Mouse (Mus musculus): ENCODE data around the gene Gm21748. TPM values are rescaled to one million over a fixed set of nuclear protein-coding genes. Genes with fewer than 3 reads are reported as not detected.
"Not testable (repeated sequence)": the region's sequence is repeated elsewhere in the genome, so short reads cannot be mapped to it uniquely, and the experiment has no call there.

Gene Gm21748
- not detected in 2 replicates for polyA plus RNA-seq (2015; fragmentation: Nextera tagmentation; extraction: Ambion mirVana)

DNA sequence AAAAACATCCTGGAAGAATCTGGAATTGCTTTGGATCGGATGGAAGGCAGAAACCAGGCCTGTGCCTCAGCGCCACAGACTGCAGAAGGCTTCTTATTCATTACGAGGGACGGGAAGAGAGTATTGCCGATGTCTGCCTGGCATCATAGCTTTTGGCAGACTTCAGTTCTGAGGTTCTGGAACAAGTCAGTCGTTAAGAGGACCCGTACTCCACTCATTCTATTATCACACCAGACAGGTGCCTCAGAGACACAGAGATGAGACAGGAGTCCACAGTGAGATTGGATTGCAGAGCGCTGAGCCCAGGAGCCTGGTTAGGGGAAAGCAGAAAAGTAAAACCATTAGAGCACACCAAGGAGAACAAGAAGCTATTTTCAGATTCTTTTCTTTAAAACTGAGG, at the start of gene Gm21748:
Gm21748 (minus strand) TSS at position 101 of the 400 bp plus-strand sequence.
- H3K27ac ChIP-seq (ENCODE audit: low read length); H3K4me3 ChIP-seq (replicated peaks; ENCODE audit: low read length); H3K36me3 ChIP-seq (ENCODE audit: control insufficient read depth, insufficient read depth); ATAC-seq; H3K27me3 ChIP-seq (replicated peaks; ENCODE audit: control insufficient read depth, insufficient read depth, low read length); H3K4me1 ChIP-seq (replicated peaks; ENCODE audit: control insufficient read depth, insufficient read depth, low read length); H3K4me2 ChIP-seq (ENCODE audit: low read length); H3K9ac ChIP-seq (replicated peaks; ENCODE audit: low read depth, low read length); H3K9me3 ChIP-seq (ENCODE audit: control insufficient read depth, low read length): not testable (repeated sequence)
- WGBS: no CpG with 5 or more reads among the region's 8 CpGs

Other genes with a start within 250 kb of the Gm21748 start
- not detected in 2 replicates for gene Gm21860, start 84.4 kb downstream of the Gm21748 start, polyA plus RNA-seq (2015; fragmentation: Nextera tagmentation; extraction: Ambion mirVana)
- not detected in 2 replicates for gene Gm47283, start 54.4 kb downstream of the Gm21748 start, polyA plus RNA-seq (2015; fragmentation: Nextera tagmentation; extraction: Ambion mirVana)

Measured in forebrain, embryonic 16.5 days (tissue).